Mouse (Mus musculus): ENCODE measurements around the gene Rfc2.

Rfc2 gene

GRCm38 (mm10) chr5:134581146-134581545, at the start of gene Rfc2:
Gene Rfc2, plus strand, starts transcription at chr5:134581366.
- DNase-seq (ENCODE audit: low spot score), result no peak

GRCm38 (mm10) chr5:134531585-134531984, 49.6 kb upstream of the Rfc2 start:
- no peak for DNase-seq (ENCODE audit: low spot score)

- DNase-seq (ENCODE audit: low spot score), result no peak
These were observed 48.7 kb upstream of the Rfc2 start for GRCm38 (mm10) chr5:134532417-134532816.

- DNase-seq (ENCODE audit: low spot score), result no peak
These were observed 45.1 kb upstream of the Rfc2 start for GRCm38 (mm10) chr5:134536036-134536435.

- DNase-seq (ENCODE audit: low spot score), result peak; percentile 76
These were observed 41.3 kb upstream of the Rfc2 start for GRCm38 (mm10) chr5:134539891-134540290.

GRCm38 (mm10) chr5:134540881-134541280, 40.3 kb upstream of the Rfc2 start:
- no peak for DNase-seq (ENCODE audit: low spot score)

GRCm38 (mm10) chr5:134541640-134542039, 39.5 kb upstream of the Rfc2 start:
- no peak for DNase-seq (ENCODE audit: low spot score)

- DNase-seq (ENCODE audit: low spot score), result peak; percentile 62
These were observed 36.5 kb upstream of the Rfc2 start for GRCm38 (mm10) chr5:134544516-134545241.

- DNase-seq (ENCODE audit: low spot score), result peak; percentile 61
These were observed 35.9 kb upstream of the Rfc2 start for GRCm38 (mm10) chr5:134545242-134545629.

- peak; percentile 56 for DNase-seq (ENCODE audit: low spot score)
These were observed 34.4 kb upstream of the Rfc2 start for GRCm38 (mm10) chr5:134546790-134547189.

GRCm38 (mm10) chr5:134548306-134548705, 32.9 kb upstream of the Rfc2 start:
- DNase-seq (ENCODE audit: low spot score), result no peak

- no peak for DNase-seq (ENCODE audit: low spot score)
These were observed 31.5 kb upstream of the Rfc2 start for GRCm38 (mm10) chr5:134549640-134550168.

GRCm38 (mm10) chr5:134550836-134551232, 30.3 kb upstream of the Rfc2 start:
- DNase-seq (ENCODE audit: low spot score), result peak; percentile 49

- peak; percentile 76 for DNase-seq (ENCODE audit: low spot score)
These were observed 29.7 kb upstream of the Rfc2 start for GRCm38 (mm10) chr5:134551233-134552109.

GRCm38 (mm10) chr5:134552110-134552972, 28.8 kb upstream of the Rfc2 start, which contains the start of gene Clip2:
Gene Clip2, minus strand, starts transcription at chr5:134552434.
- DNase-seq (ENCODE audit: low spot score), result peak; percentile 100

GRCm38 (mm10) chr5:134553951-134554546, 27.1 kb upstream of the Rfc2 start:
- DNase-seq (ENCODE audit: low spot score), result no peak

- peak; percentile 91 for DNase-seq (ENCODE audit: low spot score)
These were observed 25.6 kb upstream of the Rfc2 start for GRCm38 (mm10) chr5:134555463-134556164.

- DNase-seq (ENCODE audit: low spot score), result no peak
These were observed 21.1 kb upstream of the Rfc2 start, which contains the start of gene Syna for GRCm38 (mm10) chr5:134560071-134560449. Gene Syna, minus strand, starts transcription at chr5:134560171.

- DNase-seq (ENCODE audit: low spot score), result no peak
These were observed 20.6 kb upstream of the Rfc2 start for GRCm38 (mm10) chr5:134560450-134561171.

GRCm38 (mm10) chr5:134564272-134564671, 16.9 kb upstream of the Rfc2 start:
- DNase-seq (ENCODE audit: low spot score), result no peak

Measured in MN1 (cell line).